Mouse (Mus musculus) frontal cortex, postnatal 10 days (tissue): Measurements from ENCODE around the gene Olfr959.

Experiments used
- DNase-seq, 2 experiments: peaks; one replicate each; pipeline ENCODE4 v3.0.0; 2022; ENCODE audit warnings: low spot score in 2 of 2, mixed read lengths in 1 of 2

Gene Olfr959

GRCm38 (mm10) chr9:39575469-39575868 is at the start of gene Olfr959:
TSS of gene Olfr959 (minus strand) at chr9:39575569.
- no peak for DNase-seq

- no peak for DNase-seq
Observed at GRCm38 (mm10) chr9:39624711-39625110, 49.3 kb upstream of the Olfr959 start.

GRCm38 (mm10) chr9:39623783-39624182 is 48.4 kb upstream of the Olfr959 start:
- no peak for DNase-seq

- no peak for DNase-seq
Observed at GRCm38 (mm10) chr9:39621073-39621472, 45.7 kb upstream of the Olfr959 start, which contains the start of gene Olfr960. TSS of gene Olfr960 (plus strand) at chr9:39621373.

- no peak for DNase-seq
Observed at GRCm38 (mm10) chr9:39611953-39612352, 36.6 kb upstream of the Olfr959 start.

- DNase-seq, result no peak
Observed at GRCm38 (mm10) chr9:39610355-39610754, 35.0 kb upstream of the Olfr959 start, which contains the start of gene Olfr148. TSS of gene Olfr148 (plus strand) at chr9:39610655.

- no peak for DNase-seq
Observed at GRCm38 (mm10) chr9:39608497-39608896, 33.1 kb upstream of the Olfr959 start.

GRCm38 (mm10) chr9:39603999-39604453 is 28.7 kb upstream of the Olfr959 start, which contains the start of gene AW551984:
TSS of gene AW551984 (minus strand) at chr9:39604403.
- DNase-seq, result no peak

- peak in 1 of 2 experiments; percentile 12 for DNase-seq
Observed at GRCm38 (mm10) chr9:39603333-39603845, 28.0 kb upstream of the Olfr959 start.

GRCm38 (mm10) chr9:39602536-39603332 is 27.4 kb upstream of the Olfr959 start:
- peak; percentile 14 to 17 for DNase-seq

- DNase-seq, result no peak
Observed at GRCm38 (mm10) chr9:39577050-39577449, 1.7 kb upstream of the Olfr959 start.

- no peak for DNase-seq
Observed at GRCm38 (mm10) chr9:39558349-39558647, 17.1 kb downstream of the Olfr959 start.

- no peak for DNase-seq
Observed at GRCm38 (mm10) chr9:39557529-39558348, 17.6 kb downstream of the Olfr959 start.

- no peak for DNase-seq
Observed at GRCm38 (mm10) chr9:39553946-39554345, 21.4 kb downstream of the Olfr959 start, which contains the start of gene Olfr958. TSS of gene Olfr958 (minus strand) at chr9:39554054.

GRCm38 (mm10) chr9:39550806-39551205 is 24.6 kb downstream of the Olfr959 start:
- DNase-seq, result no peak

- no peak for DNase-seq
Observed at GRCm38 (mm10) chr9:39523616-39524285, 51.6 kb downstream of the Olfr959 start.
